Comparison of ENCODE assay signal across 18 mouse cellular contexts in the genomic region with DNA sequence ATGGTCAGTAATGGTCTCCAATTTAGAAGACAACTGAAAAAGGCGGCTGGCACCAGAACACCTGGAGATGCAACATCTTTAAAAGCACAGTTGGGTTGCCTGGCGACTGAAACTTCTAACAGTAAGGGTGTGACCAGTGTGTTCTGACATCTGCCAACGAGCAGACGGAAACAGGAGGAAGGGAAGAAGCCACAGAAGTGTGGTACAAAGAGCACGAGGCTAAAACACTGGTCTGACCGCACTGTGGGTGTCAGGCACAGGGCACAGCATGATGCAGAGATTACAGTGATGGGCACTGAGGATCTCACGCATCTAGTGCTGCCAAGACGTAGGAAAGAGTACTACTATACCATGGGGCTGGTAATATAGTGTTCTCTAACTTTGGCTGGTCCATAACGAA. TPM values are rescaled to one million over a fixed set of nuclear protein-coding genes. Genes with fewer than 3 reads are reported as not detected.
A peak's percentile ranks its signal among the peaks of the same experiment; 100 is the strongest.
DNase-seq lines count a peak whose midpoint lies in the region; ATAC-seq lines count a peak whose summit lies in the region.
"Had no signal": no experiment of that assay in that cellular context is flagged by ENCODE, and none has a peak within 500 bp of the region (broad histone marks: within the 10 kb centered on the region; RNA-seq: fewer than 3 reads in every experiment).

No protein-coding gene starts in this region.

- no peaks in the 10 kb centered on the region for H3K27me3 ChIP-seq in forebrain, embryonic 16.5 days (replicated peaks; ENCODE audit: control insufficient read depth, insufficient read depth, low read length)
- H3K27me3 ChIP-seq in midbrain, embryonic 15.5 days (replicated peaks) = no peaks in the 10 kb centered on the region
- H3K27me3 ChIP-seq: embryonic facial prominence, embryonic 15.5 days; heart, embryonic 13.5 days; kidney, embryonic 15.5 days; lung, embryonic 15.5 days had no signal

- 85% methylated on average over 9 of the region's 9 CpGs for whole genome bisulfite sequencing in forebrain, embryonic 16.5 days
- 82% methylated on average over 9 of the region's 9 CpGs for WGBS in midbrain, embryonic 15.5 days

- H3K4me3 ChIP-seq in forebrain, embryonic 16.5 days (replicated peaks; ENCODE audit: low read length) = no peak overlapping the region
- no peak overlapping the region for H3K4me3 ChIP-seq in midbrain, embryonic 15.5 days
- H3K4me3 ChIP-seq: embryonic facial prominence, embryonic 15.5 days; heart, embryonic 13.5 days; kidney, embryonic 15.5 days; lung, embryonic 15.5 days had no signal

- H3K9ac ChIP-seq in forebrain, embryonic 16.5 days (replicated peaks; ENCODE audit: low read depth, low read length) = no peak overlapping the region
- H3K9ac ChIP-seq in midbrain, embryonic 15.5 days = no peak overlapping the region
- H3K9ac ChIP-seq: embryonic facial prominence, embryonic 15.5 days; heart, embryonic 13.5 days; kidney, embryonic 15.5 days; lung, embryonic 15.5 days had no signal

- no peak overlapping the region for H3K4me2 ChIP-seq in forebrain, embryonic 16.5 days (ENCODE audit: low read length)
- H3K4me2 ChIP-seq in midbrain, embryonic 15.5 days = no peak overlapping the region
- H3K4me2 ChIP-seq: embryonic facial prominence, embryonic 15.5 days; heart, embryonic 13.5 days; kidney, embryonic 15.5 days; liver, embryonic 11.5 days; lung, embryonic 15.5 days had no signal

- no peaks in the 10 kb centered on the region for H3K9me3 ChIP-seq in forebrain, embryonic 16.5 days (ENCODE audit: control insufficient read depth, low read length)
- H3K9me3 ChIP-seq in midbrain, embryonic 15.5 days = no peaks in the 10 kb centered on the region
- H3K9me3 ChIP-seq: embryonic facial prominence, embryonic 15.5 days; heart, embryonic 13.5 days; kidney, embryonic 15.5 days; lung, embryonic 15.5 days had no signal

- no peaks in the 10 kb centered on the region for H3K36me3 ChIP-seq in forebrain, embryonic 16.5 days (ENCODE audit: control insufficient read depth, insufficient read depth)
- no peaks in the 10 kb centered on the region for H3K36me3 ChIP-seq in midbrain, embryonic 15.5 days (replicated peaks)

- DNase-seq in 416B (ENCODE audit: low read depth) = peak; percentile 71
- no peak for DNase-seq in cerebellum, postnatal 25 days
- DNase-seq: adrenal gland, postnatal 36 days; cerebellum, adult 8-10 months; embryo, embryonic 11 days; heart, postnatal 4 days; left cerebral cortex, postnatal 4 days had no signal

- H3K4me1 ChIP-seq in forebrain, embryonic 16.5 days (replicated peaks; ENCODE audit: control insufficient read depth, insufficient read depth, low read length) = no peaks in the 10 kb centered on the region
- no peaks in the 10 kb centered on the region for H3K4me1 ChIP-seq in midbrain, embryonic 15.5 days
- H3K4me1 ChIP-seq: embryonic facial prominence, embryonic 15.5 days; heart, embryonic 13.5 days; kidney, embryonic 15.5 days; lung, embryonic 15.5 days had no signal

- ATAC-seq in CD4-positive, CD25-positive, alpha-beta regulatory T cell, adult 4 months = peak; percentile 69
- ATAC-seq in granulocyte monocyte progenitor cell, adult 5-6 weeks (replicated peaks; ENCODE audit: poor library complexity, severe bottlenecking) = peak; percentile 80
- ATAC-seq in monocyte, adult 5-6 weeks (replicated peaks; ENCODE audit: insufficient number of reproducible peaks, low FRiP score, low TSS enrichment, poor library complexity, severe bottlenecking) = peak; percentile 49
- ATAC-seq in forebrain, embryonic 16.5 days = no peak
- no peak for ATAC-seq in midbrain, embryonic 15.5 days (replicated peaks)
- ATAC-seq: intestine, embryonic 16.5 days had no signal

- H3K27ac ChIP-seq in forebrain, embryonic 16.5 days (ENCODE audit: low read length) = no peak overlapping the region
- no peak overlapping the region for H3K27ac ChIP-seq in midbrain, embryonic 15.5 days
- H3K27ac ChIP-seq: embryonic facial prominence, embryonic 15.5 days; heart, embryonic 13.5 days; kidney, embryonic 15.5 days; lung, embryonic 15.5 days had no signal

RNA-seq across cellular contexts. Expression of a gene that starts 48.4 kb away (rescaled TPM):
- 100 to 1,000 TPM in 1 of 2 experiments, 10 to 100 TPM in 1; 97.0 to 105 TPM for polyA plus RNA-seq in CD4-positive, CD25-positive, alpha-beta regulatory T cell, adult 4 months (2017; shearing (Covaris generic))
- 242 and 251 TPM in 2 replicates for total RNA-seq in granulocyte monocyte progenitor cell, adult 5-6 weeks (2014; fragmentation: Nextera tagmentation)
- total RNA-seq in granulocyte monocyte progenitor cell, adult 5-6 weeks (2017) = 373 and 374 TPM in 2 replicates
- total RNA-seq in monocyte, adult 5-6 weeks (2017) = 357 to 407 TPM (median 362 TPM) in 3 replicates
- polyA plus RNA-seq in forebrain, embryonic 16.5 days (2015; fragmentation: Nextera tagmentation; extraction: Ambion mirVana) = 169 and 188 TPM in 2 replicates
- 127 TPM in 2 replicates for polyA plus RNA-seq in midbrain, embryonic 15.5 days (2015; fragmentation: Nextera tagmentation; extraction: Ambion mirVana)

Comparison
In these comparisons a context has a peak if more than half of its experiments do, and no peak if none do; other contexts are left out.
1. ATAC-seq: peak in CD4-positive, CD25-positive, alpha-beta regulatory T cell, adult 4 months (single experiment), granulocyte monocyte progenitor cell, adult 5-6 weeks (single experiment) and monocyte, adult 5-6 weeks (single experiment); none in forebrain, embryonic 16.5 days (single experiment) and midbrain, embryonic 15.5 days (single experiment).